Mouse (Mus musculus): ENCODE results near the gene Cyp4b1. TPM values are rescaled to one million over a fixed set of nuclear protein-coding genes. Genes with fewer than 3 reads are reported as not detected.
"Not testable (repeated sequence)": the region's sequence is repeated elsewhere in the genome, so short reads cannot be mapped to it uniquely, and the experiment has no call there.

The Cyp4b1 gene
- not detected in 3 replicates for total RNA-seq (2017)

DNA sequence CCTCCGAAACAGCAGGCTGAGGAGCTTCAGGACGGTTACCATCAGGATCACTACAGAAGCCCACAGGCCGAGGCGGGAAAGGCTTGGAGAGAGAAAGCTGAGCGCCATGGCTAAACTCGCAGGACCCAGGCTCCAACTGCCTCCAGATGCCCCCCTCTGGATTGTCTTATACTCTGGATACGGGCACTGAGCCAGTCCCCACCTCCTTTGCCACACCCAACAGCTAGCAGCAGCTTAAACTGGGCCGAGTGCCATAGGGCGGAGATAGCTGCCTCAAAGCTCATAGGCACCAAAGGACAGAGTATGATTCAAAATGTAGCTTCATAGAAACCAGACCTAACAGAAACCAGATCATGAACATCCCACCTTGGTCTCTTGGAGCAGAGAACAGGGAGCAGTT is at the start of gene Cyp4b1:
TSS of gene Cyp4b1 (minus strand) at position 144 of the 400 bp plus-strand sequence.
- no peak for ATAC-seq (replicated peaks; ENCODE audit: insufficient number of reproducible peaks, low FRiP score, low TSS enrichment, poor library complexity, severe bottlenecking)

DNA sequence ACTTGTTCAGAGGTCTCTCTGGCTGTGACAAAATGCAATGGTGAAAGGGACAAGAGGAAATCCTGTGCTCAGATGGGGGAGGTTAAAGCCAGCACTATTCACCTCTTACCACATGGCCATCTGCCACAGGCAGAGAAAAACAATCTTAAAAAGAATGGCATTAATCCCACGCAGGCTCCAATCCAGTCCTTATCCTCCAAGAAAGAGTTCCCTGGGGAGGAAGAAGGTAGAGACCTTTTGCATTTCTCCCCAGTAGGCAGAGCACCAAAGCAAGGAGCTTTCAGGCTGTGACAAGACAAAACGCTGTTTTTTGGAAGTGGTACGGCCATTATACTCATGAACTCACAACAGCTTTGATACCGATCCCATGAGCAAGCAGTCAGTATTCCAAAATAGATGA is 38.8 kb upstream of the Cyp4b1 start:
- ATAC-seq (replicated peaks; ENCODE audit: insufficient number of reproducible peaks, low FRiP score, low TSS enrichment, poor library complexity, severe bottlenecking) = no peak

DNA sequence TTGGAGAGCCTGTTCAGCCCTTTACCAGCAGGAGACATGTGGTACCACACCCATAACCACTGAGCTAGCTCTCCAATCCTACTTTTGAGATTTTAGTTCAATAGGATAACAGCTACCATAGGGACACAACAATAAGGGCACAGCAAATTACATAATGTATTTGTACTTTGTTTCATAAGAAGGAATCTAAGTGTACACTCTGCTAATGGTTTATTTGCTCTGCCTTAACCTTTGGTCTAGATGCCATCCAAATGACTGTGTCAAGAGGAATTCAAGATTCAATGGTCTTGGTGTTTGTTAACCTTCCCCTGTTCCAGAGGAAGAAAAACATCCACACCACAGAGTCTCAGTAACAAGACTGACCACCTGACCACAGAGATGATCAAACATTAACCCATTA is 11.7 kb upstream of the Cyp4b1 start:
- no peak for ATAC-seq (replicated peaks; ENCODE audit: insufficient number of reproducible peaks, low FRiP score, low TSS enrichment, poor library complexity, severe bottlenecking)

DNA sequence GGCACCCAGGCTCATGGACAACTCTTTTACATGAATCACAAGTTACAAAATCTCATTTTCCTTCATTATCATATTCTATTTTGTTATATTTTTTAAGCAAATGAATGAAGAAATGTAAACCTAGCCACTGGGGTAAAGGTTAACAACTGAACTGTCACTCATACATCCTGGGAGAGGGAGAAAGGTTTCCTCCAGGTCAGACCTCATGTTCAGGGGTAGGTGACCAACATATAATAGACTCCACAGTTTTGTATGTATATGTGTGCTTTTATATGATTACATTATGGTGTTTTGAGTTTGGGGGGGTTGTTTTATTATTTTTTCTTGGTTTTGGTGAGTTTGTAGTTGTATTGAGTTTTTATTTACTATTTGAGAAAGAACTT is 10.3 kb upstream of the Cyp4b1 start:
- no peak for ATAC-seq (replicated peaks; ENCODE audit: insufficient number of reproducible peaks, low FRiP score, low TSS enrichment, poor library complexity, severe bottlenecking)

DNA sequence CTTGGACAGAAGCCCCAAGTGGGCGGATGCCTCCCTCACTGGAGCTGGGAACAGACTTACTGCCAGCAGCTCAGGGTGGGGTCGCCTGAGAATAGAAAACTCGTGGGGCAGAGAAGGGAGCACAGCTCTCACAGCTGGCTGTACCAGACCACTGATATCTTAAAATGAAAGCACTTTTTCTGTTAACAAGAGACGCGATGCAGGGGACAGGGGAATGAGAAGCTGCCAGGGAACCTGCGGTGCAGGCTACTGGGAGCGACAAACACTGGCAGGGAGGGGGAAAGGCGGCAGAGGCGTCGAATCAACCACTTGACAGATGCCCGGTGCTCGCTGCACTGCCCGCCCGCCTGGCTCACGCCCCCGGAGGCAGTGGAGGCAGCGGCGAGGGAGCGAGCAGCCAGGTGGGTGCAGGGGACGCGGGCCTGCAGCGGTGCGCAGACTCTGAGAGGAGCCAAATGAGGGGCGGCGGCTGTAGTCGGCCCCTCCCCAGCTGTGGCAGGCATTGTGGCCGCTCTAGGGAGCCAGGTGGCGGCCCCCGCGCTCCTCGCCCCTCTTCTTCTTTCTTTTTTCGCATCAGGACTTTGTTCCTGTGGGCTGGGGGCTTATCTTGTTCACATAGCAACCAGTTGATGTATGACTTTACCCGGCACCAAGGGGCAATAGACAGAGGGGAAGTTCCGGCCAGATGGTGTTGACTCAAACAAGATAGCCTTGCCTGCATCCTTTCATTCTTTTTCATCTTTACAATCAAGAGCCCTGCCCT is 9.8 kb upstream of the Cyp4b1 start:
- ATAC-seq (replicated peaks; ENCODE audit: insufficient number of reproducible peaks, low FRiP score, low TSS enrichment, poor library complexity, severe bottlenecking) = no peak

DNA sequence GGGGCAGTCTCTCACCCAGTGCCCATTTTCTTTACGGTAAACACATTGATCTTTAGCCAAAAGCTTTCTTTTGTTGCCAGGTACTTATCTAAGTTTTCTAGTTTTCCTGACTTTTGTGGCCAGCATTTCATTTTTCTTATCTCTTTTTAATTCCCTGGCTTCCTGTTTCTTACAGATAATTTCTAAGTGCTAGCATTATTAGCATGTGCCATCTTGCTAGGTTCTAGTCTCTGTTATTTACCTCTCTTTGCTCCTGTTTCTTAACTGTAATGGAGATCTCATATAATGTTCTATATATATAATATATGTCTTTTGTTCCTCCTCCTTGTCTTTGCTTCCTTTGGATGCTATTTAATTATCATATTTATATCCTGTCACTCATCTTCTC is 9.0 kb upstream of the Cyp4b1 start:
- not testable (repeated sequence) for ATAC-seq (replicated peaks; ENCODE audit: insufficient number of reproducible peaks, low FRiP score, low TSS enrichment, poor library complexity, severe bottlenecking)

DNA sequence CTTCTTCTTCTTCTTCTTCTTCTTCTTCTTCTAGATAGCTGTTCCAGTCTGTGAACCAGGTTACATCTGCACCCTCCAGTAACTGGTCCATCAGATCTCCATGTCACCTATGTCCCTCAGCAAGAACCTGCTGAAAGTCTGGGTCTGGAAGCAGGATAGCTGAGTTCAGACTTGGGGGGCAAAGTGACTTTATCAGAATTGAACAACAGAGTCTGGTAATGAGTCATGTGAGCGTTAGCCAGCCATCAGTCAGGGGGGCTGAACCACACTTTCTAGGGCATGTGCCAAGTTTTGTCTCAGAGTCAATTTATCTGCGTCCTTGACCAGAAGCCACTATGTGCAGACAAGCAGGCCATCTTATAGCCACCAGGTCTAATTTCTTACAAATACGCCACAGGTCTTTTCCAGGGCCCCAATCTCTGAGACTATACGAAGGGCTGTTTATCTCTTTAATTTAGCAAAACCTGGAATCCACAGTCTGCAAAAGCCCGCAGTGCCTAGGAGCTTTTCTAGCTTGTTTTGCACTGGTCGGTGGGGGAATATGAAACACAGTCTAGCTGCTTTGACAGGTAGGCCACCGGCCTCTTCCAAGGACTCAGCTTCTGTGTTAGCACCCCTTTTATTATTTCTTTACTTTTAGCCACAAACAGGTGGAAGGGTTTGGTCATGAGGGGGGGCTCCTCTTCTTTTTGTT is 8.5 kb upstream of the Cyp4b1 start:
- ATAC-seq (replicated peaks; ENCODE audit: insufficient number of reproducible peaks, low FRiP score, low TSS enrichment, poor library complexity, severe bottlenecking) = not testable (repeated sequence)

DNA sequence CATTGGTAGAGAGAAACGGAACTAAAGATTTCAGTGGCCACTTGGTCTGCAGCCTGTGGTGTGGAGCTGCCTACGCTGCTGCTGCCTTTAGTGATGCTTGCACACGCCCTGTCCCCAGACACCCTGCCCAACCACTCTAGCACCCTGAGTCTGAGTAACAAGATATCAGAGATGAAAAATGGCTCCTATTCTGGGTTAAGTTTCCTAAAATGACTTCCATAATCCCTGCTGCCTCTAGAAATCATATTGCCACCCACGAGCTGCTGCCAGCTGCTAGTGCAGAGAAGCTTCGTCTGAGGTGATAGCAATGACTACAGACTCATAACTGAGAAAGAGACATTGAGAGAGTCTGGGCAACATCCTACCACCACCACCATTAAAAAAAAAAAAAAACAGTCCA is 3.3 kb upstream of the Cyp4b1 start:
- ATAC-seq (replicated peaks; ENCODE audit: insufficient number of reproducible peaks, low FRiP score, low TSS enrichment, poor library complexity, severe bottlenecking) = no peak

DNA sequence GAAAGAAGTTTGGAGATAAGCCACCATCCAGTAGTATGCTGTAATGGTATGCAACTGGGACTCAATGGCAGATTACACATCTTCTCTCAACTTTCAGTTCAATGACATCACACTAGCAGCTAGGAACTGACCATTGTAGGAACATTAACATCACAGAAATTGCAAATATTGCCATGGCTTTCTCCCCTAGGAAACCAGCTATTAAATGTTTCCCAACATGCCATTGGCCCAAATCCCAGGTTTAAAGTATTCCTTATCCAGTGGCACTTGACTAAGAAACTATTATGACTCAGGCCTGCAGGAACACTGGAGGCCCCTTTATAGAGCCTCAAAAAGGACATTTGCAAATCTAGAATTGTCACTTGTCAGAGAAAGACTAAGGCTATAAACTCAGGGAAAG is 1.8 kb upstream of the Cyp4b1 start:
- no peak for ATAC-seq (replicated peaks; ENCODE audit: insufficient number of reproducible peaks, low FRiP score, low TSS enrichment, poor library complexity, severe bottlenecking)

DNA sequence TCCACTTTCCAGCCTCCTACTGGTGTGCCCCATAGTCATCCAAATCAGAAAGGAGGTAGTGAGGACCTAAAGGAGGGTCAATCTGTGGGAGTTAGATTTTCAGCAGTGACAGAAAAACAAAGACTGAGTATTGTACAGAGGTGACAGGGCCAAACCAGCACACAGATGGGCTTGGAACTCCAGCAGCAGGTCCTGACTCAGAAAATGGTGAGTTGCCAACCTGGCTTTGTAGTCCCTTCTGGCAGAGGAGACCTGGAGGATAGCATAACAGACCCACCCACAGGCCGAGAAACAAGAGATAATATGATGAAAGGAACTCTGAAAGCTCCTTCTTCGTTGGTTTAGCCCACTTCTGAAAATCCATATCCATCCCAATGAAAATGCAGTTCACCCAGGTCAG is 1.2 kb upstream of the Cyp4b1 start:
- no peak for ATAC-seq (replicated peaks; ENCODE audit: insufficient number of reproducible peaks, low FRiP score, low TSS enrichment, poor library complexity, severe bottlenecking)

DNA sequence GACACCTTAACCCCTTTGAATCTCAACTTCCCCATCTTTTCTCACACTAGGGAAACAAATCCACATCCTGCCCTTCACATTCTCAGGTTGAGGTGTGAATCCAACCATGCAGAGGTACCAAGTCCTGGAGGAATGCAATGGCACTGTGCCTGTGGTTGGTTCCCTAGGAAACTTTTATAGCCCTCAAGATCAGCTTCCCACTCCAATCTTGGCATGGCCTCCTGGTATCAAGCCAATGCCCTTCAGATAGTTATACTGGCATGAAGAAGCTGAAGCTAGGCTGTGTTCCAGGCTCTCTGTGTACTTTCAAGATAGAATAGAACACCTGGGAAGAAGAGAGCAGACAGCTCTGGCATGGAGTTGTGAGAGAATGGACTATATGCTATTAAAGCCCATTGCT is 2.2 kb downstream of the Cyp4b1 start:
- no peak for ATAC-seq (replicated peaks; ENCODE audit: insufficient number of reproducible peaks, low FRiP score, low TSS enrichment, poor library complexity, severe bottlenecking)

DNA sequence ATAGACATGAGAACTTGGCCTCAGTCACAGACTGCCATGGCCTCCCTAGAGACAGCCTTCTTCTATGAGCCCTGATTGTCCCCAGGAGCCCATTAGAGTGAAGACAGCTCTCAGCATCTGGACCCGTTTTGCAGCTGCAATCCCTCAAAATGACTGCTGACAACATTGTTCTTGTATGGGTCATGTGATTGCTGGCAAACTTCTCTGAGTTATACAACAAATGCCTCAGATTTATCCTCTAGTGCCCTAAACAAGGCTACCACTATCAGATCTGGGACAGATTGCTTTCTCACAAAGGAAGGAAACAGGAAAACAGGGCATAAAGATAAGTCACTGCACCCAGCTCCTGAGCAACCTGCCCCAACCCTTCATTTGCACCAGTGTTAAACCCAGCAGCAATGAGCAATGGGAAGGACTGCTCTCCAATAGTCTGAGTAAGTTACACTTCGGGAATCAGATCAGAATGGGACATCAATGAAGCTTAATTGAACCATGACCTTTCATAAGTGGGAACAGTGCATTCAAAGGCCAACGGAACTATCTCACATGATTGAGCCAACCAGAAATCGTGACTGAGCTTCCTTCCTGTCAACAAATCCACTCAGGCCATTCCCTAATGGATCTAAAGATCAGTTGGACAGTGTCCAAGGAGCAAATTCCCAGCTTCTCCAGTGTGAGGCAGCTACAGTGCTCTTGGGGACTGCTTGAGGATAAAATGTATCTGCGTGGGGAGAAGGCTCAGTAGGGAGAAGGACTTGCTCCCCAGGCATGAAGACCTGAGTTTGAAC is 4.4 kb downstream of the Cyp4b1 start:
- ATAC-seq (replicated peaks; ENCODE audit: insufficient number of reproducible peaks, low FRiP score, low TSS enrichment, poor library complexity, severe bottlenecking) = no peak

DNA sequence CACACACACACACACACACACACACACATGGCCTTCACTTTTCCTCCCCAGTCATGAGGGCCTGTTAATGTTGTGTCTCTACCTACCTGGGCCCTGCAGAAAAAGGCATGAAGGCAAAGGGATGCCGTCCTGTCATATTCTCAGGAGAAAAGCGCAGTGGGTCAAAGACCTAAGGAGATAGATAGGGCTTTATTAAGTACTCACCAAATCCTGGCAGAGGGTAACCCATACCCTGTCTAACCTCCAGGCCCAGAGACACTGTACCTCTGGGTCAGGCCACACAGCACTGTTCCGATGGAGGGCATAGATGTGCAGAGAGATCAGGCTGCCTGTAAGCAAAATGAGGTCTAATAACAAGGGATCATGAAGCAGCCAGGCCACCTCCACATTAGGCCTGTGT is 22.0 kb downstream of the Cyp4b1 start:
- not testable (repeated sequence) for ATAC-seq (replicated peaks; ENCODE audit: insufficient number of reproducible peaks, low FRiP score, low TSS enrichment, poor library complexity, severe bottlenecking)

DNA sequence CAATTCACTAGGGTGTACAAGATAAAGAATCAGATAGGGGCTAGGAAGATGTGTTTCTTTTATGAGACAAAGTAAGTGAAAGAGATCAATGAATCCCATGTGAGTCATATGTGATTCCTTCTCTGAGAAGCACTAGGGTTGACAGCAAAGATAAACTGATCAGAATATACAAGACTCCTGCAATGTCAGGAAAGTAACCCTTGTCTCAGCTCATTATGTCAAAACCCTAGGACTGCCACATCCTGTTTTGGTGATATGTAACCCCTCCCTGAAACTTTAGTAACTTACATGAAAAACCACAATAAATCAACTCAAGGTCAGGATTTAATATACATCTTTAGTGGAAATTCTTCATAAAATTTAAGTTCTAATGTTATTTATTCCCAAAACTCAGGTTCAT is 33.5 kb downstream of the Cyp4b1 start:
- no peak for ATAC-seq (replicated peaks; ENCODE audit: insufficient number of reproducible peaks, low FRiP score, low TSS enrichment, poor library complexity, severe bottlenecking)

DNA sequence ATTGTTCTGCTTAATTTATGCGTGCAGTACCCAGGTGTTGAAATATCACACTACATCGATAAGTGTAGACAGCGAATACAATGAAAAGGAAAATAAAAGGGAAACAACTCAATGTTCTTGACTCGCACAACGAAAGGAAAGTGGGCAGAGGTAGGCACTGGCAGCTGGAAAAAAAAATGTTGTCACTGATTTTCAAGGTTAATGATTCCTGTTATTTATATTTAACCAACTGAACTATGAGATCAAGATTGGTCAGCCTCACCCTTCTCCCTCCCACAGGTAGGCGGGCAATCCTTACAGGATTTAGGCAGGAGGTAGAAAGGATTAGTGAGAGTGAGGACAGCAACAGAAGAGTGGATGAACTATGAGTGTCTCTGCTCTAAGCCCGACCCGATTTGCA is 46.9 kb downstream of the Cyp4b1 start, which contains the start of gene Cyp4a32:
TSS of gene Cyp4a32 (plus strand) at position 359 of the 400 bp plus-strand sequence.
- not testable (repeated sequence) for ATAC-seq (replicated peaks; ENCODE audit: insufficient number of reproducible peaks, low FRiP score, low TSS enrichment, poor library complexity, severe bottlenecking)

DNA sequence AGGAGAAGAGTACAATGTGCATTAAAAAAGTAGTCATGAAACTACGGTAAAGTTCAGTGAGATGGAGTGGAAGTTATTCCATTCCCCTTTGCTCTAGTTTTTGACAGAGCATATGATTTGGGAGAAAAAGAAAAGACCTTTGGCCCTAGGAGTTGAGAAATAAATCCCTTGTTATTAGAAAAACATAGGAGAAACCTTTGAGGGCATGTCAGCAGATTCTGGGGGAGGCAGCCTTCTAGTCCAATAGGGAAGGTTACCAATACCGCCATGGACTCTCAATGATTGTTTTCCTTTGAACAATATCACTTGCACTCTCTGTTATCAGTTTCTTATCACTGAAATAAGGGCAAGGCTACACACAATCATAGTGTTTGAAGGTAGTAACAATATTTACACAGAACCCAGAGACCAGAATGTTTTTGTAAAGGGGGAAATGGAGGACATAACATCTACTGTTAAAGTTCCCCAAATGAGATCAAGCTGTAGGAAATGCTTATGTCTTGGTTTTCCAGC is 50.6 kb downstream of the Cyp4b1 start:
- ATAC-seq (replicated peaks; ENCODE audit: insufficient number of reproducible peaks, low FRiP score, low TSS enrichment, poor library complexity, severe bottlenecking) = no peak

DNA sequence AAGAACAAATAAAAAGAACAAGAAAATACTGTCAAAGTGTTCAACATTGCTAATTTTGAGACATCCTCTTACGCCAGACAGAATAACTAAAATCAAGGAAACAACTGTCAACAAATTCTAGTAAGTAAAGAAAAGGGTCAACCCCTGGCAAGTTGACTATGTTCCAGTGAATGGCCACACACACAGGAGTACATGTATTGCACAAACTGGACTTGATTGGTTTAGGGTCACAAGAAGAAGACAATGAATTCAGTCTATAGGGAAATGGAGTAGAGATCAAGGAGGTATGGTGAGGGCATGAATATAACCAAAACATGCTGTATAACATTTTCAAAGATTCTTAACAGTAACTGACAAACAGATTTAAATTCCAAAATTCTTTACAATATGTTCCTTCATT is 51.2 kb downstream of the Cyp4b1 start:
- ATAC-seq (replicated peaks; ENCODE audit: insufficient number of reproducible peaks, low FRiP score, low TSS enrichment, poor library complexity, severe bottlenecking) = no peak

DNA sequence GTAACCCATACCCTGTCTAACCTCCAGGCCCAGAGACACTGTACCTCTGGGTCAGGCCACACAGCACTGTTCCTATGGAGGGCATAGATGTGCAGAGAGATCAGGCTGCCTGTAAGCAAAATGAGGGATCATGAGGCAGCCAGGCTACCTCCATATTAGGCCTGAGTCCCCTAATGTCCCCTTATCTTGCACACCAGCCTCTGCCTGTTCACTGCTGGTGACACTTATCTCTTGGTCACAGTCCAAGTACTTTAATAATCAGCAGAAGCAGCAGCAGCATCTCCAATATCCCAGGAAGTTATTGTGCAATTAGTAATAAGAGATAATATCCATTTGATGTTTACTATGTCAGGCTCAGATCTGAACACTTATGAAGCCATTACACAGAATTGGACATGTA is 64.5 kb downstream of the Cyp4b1 start:
- ATAC-seq (replicated peaks; ENCODE audit: insufficient number of reproducible peaks, low FRiP score, low TSS enrichment, poor library complexity, severe bottlenecking) = no peak

DNA sequence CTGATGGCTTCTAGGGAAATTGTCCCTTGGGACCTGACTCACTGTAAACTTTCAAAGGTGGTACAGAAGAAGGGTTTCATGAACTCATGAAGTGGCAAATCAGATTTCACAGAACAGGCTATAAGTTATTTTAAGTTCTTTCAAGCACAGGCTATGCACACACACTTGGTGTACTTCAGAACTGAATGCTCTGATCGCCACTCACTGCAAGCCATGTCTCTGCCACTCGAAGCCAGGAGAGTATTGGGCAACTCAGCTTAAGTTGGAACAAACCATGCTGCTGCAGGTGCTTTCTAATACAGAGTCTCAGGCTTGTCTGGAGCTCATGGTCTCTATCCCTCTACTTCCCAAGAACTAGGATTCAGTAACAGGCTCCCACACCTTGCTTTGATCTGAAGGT is 71.7 kb downstream of the Cyp4b1 start:
- ATAC-seq (replicated peaks; ENCODE audit: insufficient number of reproducible peaks, low FRiP score, low TSS enrichment, poor library complexity, severe bottlenecking) = no peak

Measured in monocyte, adult 5-6 weeks (primary cell).